Mouse (Mus musculus) CH12.LX (cell line): ENCODE measurements at regions not wholly inside any gene's neighbourhood (a gene's known extent, or its start where the extent isn't known, plus 50 kb on each side); places are given as distances from the start of the nearest gene placed in this dataset.

Source experiments
- DNase-seq: peaks from one replicate; pipeline ENCODE4 v3.0.0-alpha.2; 2013; ENCODE audit errors: extremely low read depth
- H3K27ac ChIP-seq: 2 replicates; pipeline ENCODE4 v1.5.1; 2012; ENCODE audit warnings: low read depth, mild to moderate bottlenecking, control low read depth, moderate library complexity; ENCODE audit not compliant: insufficient read depth
- H3K27me3 ChIP-seq: replicated peaks from 2 replicates; pipeline ENCODE3; 2012; ENCODE audit warnings: inconsistent platforms
- H3K36me3 ChIP-seq, 2 experiments: replicated peaks in 1 of 2; 2 replicates each; pipeline versions ENCODE3 to v1.6.1; 2012; ENCODE audit warnings: inconsistent platforms in 1 of 2, low read length in 1 of 2, mild to moderate bottlenecking in 1 of 2, mixed read lengths in 1 of 2, moderate library complexity in 1 of 2; ENCODE audit not compliant: control insufficient read depth in 1 of 2, insufficient read depth in 1 of 2
- H3K4me1 ChIP-seq, 2 experiments: 2 replicates each; pipeline ENCODE4 v1.6.1; 2012; ENCODE audit warnings: inconsistent platforms in 1 of 2, moderate library complexity in 1 of 2; ENCODE audit not compliant: insufficient read depth in 2 of 2, control insufficient read depth in 1 of 2
- H3K4me2 ChIP-seq: 2 replicates; pipeline ENCODE4 v1.6.1; 2012; ENCODE audit warnings: low read depth, mild to moderate bottlenecking, control low read depth; ENCODE audit not compliant: poor library complexity, insufficient read depth, severe bottlenecking
- H3K4me3 ChIP-seq, 3 experiments: fragments of 150-350 bp in 1 of 3; sonication (generic) in 1 of 3; replicated peaks in 1 of 3; 2 replicates each; pipeline versions ENCODE3 to v1.5.1; 2011 to 2012; ENCODE audit warnings: low read depth in 2 of 3, low read length in 2 of 3, mild to moderate bottlenecking in 2 of 3, moderate library complexity in 2 of 3, control low read depth in 1 of 3, improper control_type of control experiment in 1 of 3, inconsistent platforms in 1 of 3, mixed read lengths in 1 of 3; ENCODE audit not compliant: poor library complexity in 1 of 3
- H3K79me2 ChIP-seq: replicated peaks from 2 replicates; pipeline ENCODE4 v1.6.1; 2012; ENCODE audit warnings: mild to moderate bottlenecking, moderate library complexity; ENCODE audit not compliant: control insufficient read depth, poor library complexity, insufficient read depth, severe bottlenecking; ENCODE audit errors: extremely low read depth
- H3K9ac ChIP-seq: 2 replicates; pipeline ENCODE4 v1.6.1; 2012; ENCODE audit warnings: low read depth, mild to moderate bottlenecking, control low read depth, moderate library complexity; ENCODE audit not compliant: insufficient read depth
- H3K9me3 ChIP-seq: replicated peaks from 2 replicates; pipeline ENCODE3; 2012; ENCODE audit warnings: low read length, inconsistent platforms, mixed read lengths
- ETS1 ChIP-seq: conservative IDR thresholded peaks from 2 replicates; pipeline ENCODE4 v1.6.1; 2012; ENCODE audit warnings: low read depth, mild to moderate bottlenecking, inconsistent platforms, low read length, improper control_type of control experiment, moderate library complexity
- HCFC1 ChIP-seq: IDR thresholded peaks from 2 replicates; pipeline ENCODE4 v1.6.1; 2012; ENCODE audit warnings: low read depth, mild to moderate bottlenecking, inconsistent platforms, low read length, improper control_type of control experiment
- IRF4 ChIP-seq: IDR thresholded peaks from 2 replicates; pipeline ENCODE4 v1.6.1; 2014; ENCODE audit warnings: low read depth, mild to moderate bottlenecking, inconsistent platforms, low read length, improper control_type of control experiment
- MAFK ChIP-seq: IDR thresholded peaks from 2 replicates; pipeline ENCODE4 v1.6.1; 2011; ENCODE audit warnings: low read length, improper control_type of control experiment; ENCODE audit not compliant: insufficient replicate concordance
- MAZ ChIP-seq: IDR thresholded peaks from 2 replicates; pipeline ENCODE4 v1.6.1; 2012; ENCODE audit warnings: low read depth, mild to moderate bottlenecking, inconsistent platforms, low read length, improper control_type of control experiment, moderate library complexity
- NELFE ChIP-seq: IDR thresholded peaks from 2 replicates; pipeline ENCODE4 v1.6.1; 2011; ENCODE audit warnings: low read depth, low read length, improper control_type of control experiment
- NRF1 ChIP-seq: IDR thresholded peaks from 2 replicates; pipeline ENCODE4 v1.6.1; 2014; ENCODE audit warnings: low read depth, mild to moderate bottlenecking, inconsistent platforms, low read length, improper control_type of control experiment, moderate library complexity
- PAX5 ChIP-seq: IDR thresholded peaks from 2 replicates; pipeline ENCODE4 v1.6.1; 2012; ENCODE audit warnings: low read length, inconsistent platforms, mixed read lengths
- POLR2AphosphoS2 ChIP-seq: IDR thresholded peaks from 2 replicates; pipeline ENCODE4 v1.6.1; 2011; ENCODE audit warnings: low read depth, low read length, improper control_type of control experiment
- USF2 ChIP-seq: conservative IDR thresholded peaks from 2 replicates; pipeline ENCODE4 v1.6.1; 2011; ENCODE audit warnings: low read depth, low read length, improper control_type of control experiment
- ZKSCAN1 ChIP-seq: IDR thresholded peaks from 2 replicates; pipeline ENCODE4 v1.6.1; 2012; ENCODE audit warnings: low read depth, inconsistent platforms, low read length, improper control_type of control experiment, borderline replicate concordance
- ZMIZ1 ChIP-seq: IDR thresholded peaks from 2 replicates; pipeline ENCODE4 v1.6.1; 2012; ENCODE audit warnings: low read depth, mild to moderate bottlenecking, inconsistent platforms, low read length, improper control_type of control experiment
- ZNF384 ChIP-seq: IDR thresholded peaks from 2 replicates; pipeline ENCODE4 v1.6.1; 2012; ENCODE audit warnings: low read depth, low read length, improper control_type of control experiment, inconsistent platforms
- dilution Hi-C: fragments of 300-500 bp; cut with MboI; formaldehyde crosslinking; loops from 2 replicates; pipeline ENCODE4 v1.14.3; 2020; ENCODE audit warnings: low sequenced_read_pairs; ENCODE audit not compliant: extremely low pct_unique_long_range_greater_than_20kb, extremely low pct_ligation_motif_present
- in situ Hi-C: fragments of 300-500 bp; cut with MboI; formaldehyde crosslinking; loops from 3 replicates; pipeline ENCODE4 v1.14.3; 2019; ENCODE audit warnings: low sequenced_read_pairs, low pct_ligation_motif_present, low pct_unique_long_range_greater_than_20kb, mixed read lengths

- no peak overlapping the region for H3K27ac ChIP-seq
- TF ChIP-seq USF2 (no peak), POLR2AphosphoS2 (no peak), ZKSCAN1 (no peak), MAFK (no peak)
- no peak for DNase-seq
- H3K9ac ChIP-seq = no peak overlapping the region
- H3K4me3 ChIP-seq = no peak overlapping the region
- H3K4me1 ChIP-seq = no peaks in the 10 kb centered on the region
- no peaks in the 10 kb centered on the region for H3K9me3 ChIP-seq
- H3K27me3 ChIP-seq = no peaks in the 10 kb centered on the region
- no peaks in the 10 kb centered on the region for H3K79me2 ChIP-seq
- in situ Hi-C loops = loop anchor here (10.0 to 25.0 kb wide), 2 partner anchors 154 to 764 kb away; no protein-coding TSS in a partner anchor
- H3K36me3 ChIP-seq = no peaks in the 10 kb centered on the region
- no peak overlapping the region for H3K4me2 ChIP-seq
- dilution Hi-C loops = no loop called here
Measured at GRCm38 (mm10) chr7:111198608-111199355, 116.0 kb upstream of the Eif4g2 start.

- H3K4me2 ChIP-seq = no peak overlapping the region
- no peak overlapping the region for H3K4me3 ChIP-seq
- no peaks in the 10 kb centered on the region for H3K9me3 ChIP-seq
- no peak for TF ChIP-seq PAX5
- no peak for TF ChIP-seq MAZ
- no peak for TF ChIP-seq NELFE
- TF ChIP-seq IRF4 = no peak
- no peak for TF ChIP-seq ZMIZ1
- TF ChIP-seq ZNF384 = no peak
- no peak for TF ChIP-seq HCFC1
- TF ChIP-seq NRF1 = no peak
- no peak for TF ChIP-seq ETS1
- no peaks in the 10 kb centered on the region for H3K4me1 ChIP-seq
- H3K27ac ChIP-seq = no peak overlapping the region
- no peaks in the 10 kb centered on the region for H3K79me2 ChIP-seq
- dilution Hi-C loops = no loop called here
- no peaks in the 10 kb centered on the region for H3K27me3 ChIP-seq
- DNase-seq = no peak
- no peaks in the 10 kb centered on the region for H3K36me3 ChIP-seq
- H3K9ac ChIP-seq = no peak overlapping the region
- in situ Hi-C loops = loop anchor here (10.0 to 25.0 kb wide), 2 partner anchors 147 to 771 kb away; no protein-coding TSS in a partner anchor
Measured at GRCm38 (mm10) chr7:111191674-111192073, 108.8 kb upstream of the Eif4g2 start.
